Mouse (Mus musculus) liver, embryonic 14.5 days (tissue): ENCODE data around the gene Spag16. TPM values are rescaled to one million over a fixed set of nuclear protein-coding genes. Genes with fewer than 3 reads are reported as not detected.

Experiments
- ATAC-seq: fragments of 200-750 bp; cut with Nextera tagmentation; 2 replicates; pipeline ENCODE4 v1.8.0; 2017; ENCODE audit warnings: moderate number of reproducible peaks, mild to moderate bottlenecking, moderate library complexity; ENCODE audit not compliant: insufficient read depth
- DNase-seq, 3 experiments: peaks; one replicate each; pipeline ENCODE4 v3.0.0-alpha.2; 2012 to 2013; ENCODE audit warnings: low read depth in 3 of 3, low spot score in 3 of 3
- H3K27ac ChIP-seq: fragments of 300-500 bp; sonication (generic); 2 replicates; pipeline ENCODE4 v1.5.1; 2014; ENCODE audit warnings: moderate library complexity, mild to moderate bottlenecking, control low read depth, inconsistent platforms
- H3K27me3 ChIP-seq: fragments of 300-500 bp; sonication (generic); 2 replicates; pipeline ENCODE4 v1.6.1; 2014; ENCODE audit warnings: mild to moderate bottlenecking, low read length, moderate library complexity; ENCODE audit not compliant: control insufficient read depth, insufficient read depth
- H3K36me3 ChIP-seq: fragments of 300-500 bp; sonication (generic); replicated peaks from 2 replicates; pipeline ENCODE4 v1.6.1; 2014; ENCODE audit warnings: low read depth; ENCODE audit not compliant: control insufficient read depth, insufficient read depth
- H3K4me1 ChIP-seq, 2 experiments: fragments of 200-500 bp in 1 of 2; fragments of 300-500 bp in 1 of 2; sonication (generic) in 1 of 2; replicated peaks; 2 replicates each; pipeline ENCODE4 v1.6.1; 2012 to 2014; ENCODE audit warnings: antibody characterized with exemption in 1 of 2, inconsistent platforms in 1 of 2, low read length in 1 of 2; ENCODE audit not compliant: control insufficient read depth in 2 of 2, insufficient read depth in 2 of 2
- H3K4me2 ChIP-seq: fragments of 300-500 bp; sonication (generic); 2 replicates; pipeline ENCODE4 v1.6.1; 2014; ENCODE audit warnings: low read depth, mild to moderate bottlenecking, control low read depth, moderate library complexity
- H3K4me3 ChIP-seq, 2 experiments: fragments of 200-500 bp in 1 of 2; fragments of 300-500 bp in 1 of 2; sonication (generic) in 1 of 2; 2 replicates each; pipeline ENCODE4 v1.5.1; 2012 to 2014; ENCODE audit warnings: low read depth in 2 of 2, low read length in 2 of 2, mild to moderate bottlenecking in 2 of 2, control low read depth in 1 of 2, inconsistent platforms in 1 of 2, moderate library complexity in 1 of 2; ENCODE audit not compliant: insufficient read depth in 1 of 2
- H3K9ac ChIP-seq: fragments of 300-500 bp; sonication (generic); replicated peaks from 2 replicates; pipeline ENCODE4 v1.6.1; 2014; ENCODE audit warnings: mild to moderate bottlenecking, control low read depth, moderate library complexity
- H3K9me3 ChIP-seq: fragments of 300-500 bp; sonication (generic); 2 replicates; pipeline ENCODE4 v1.6.1; 2016; ENCODE audit warnings: low read length, mixed read lengths; ENCODE audit not compliant: control insufficient read depth
- CTCF ChIP-seq: IDR thresholded peaks from 2 replicates; pipeline ENCODE4 v1.5.1; 2016; ENCODE audit warnings: antibody characterized with exemption, low read depth, control low read depth
- EP300 ChIP-seq: IDR thresholded peaks from 2 replicates; pipeline ENCODE4 v1.6.1; 2016; ENCODE audit warnings: antibody characterized with exemption, low read depth
- WGBS: fragments of 180-500 bp; shearing (Covaris S2); extraction: QIAGEN DNeasy Blood & Tissue Kit; methylation state at CpG from one replicate; pipeline ENCODE4 v1.1.7; 2014; ENCODE audit not compliant: insufficient replicate concordance; 5-methylcytosine and 5-hydroxymethylcytosine counted together
- polyA plus RNA-seq, 2 experiments: library from polyadenylated mRNA; depleted of rRNA in 1 of 2; stranded (reverse) in 1 of 2; unstranded in 1 of 2; fragments of >200 nt; fragmentation: Nextera tagmentation in 1 of 2; extraction: Ambion mirVana in 1 of 2; gene quantifications; 2 replicates each; pipeline versions ENCODE4 v1.2.1 to v1.2.3; 2012 to 2014

Spag16 gene
- polyA plus RNA-seq, 2 experiments = not detected

DNA sequence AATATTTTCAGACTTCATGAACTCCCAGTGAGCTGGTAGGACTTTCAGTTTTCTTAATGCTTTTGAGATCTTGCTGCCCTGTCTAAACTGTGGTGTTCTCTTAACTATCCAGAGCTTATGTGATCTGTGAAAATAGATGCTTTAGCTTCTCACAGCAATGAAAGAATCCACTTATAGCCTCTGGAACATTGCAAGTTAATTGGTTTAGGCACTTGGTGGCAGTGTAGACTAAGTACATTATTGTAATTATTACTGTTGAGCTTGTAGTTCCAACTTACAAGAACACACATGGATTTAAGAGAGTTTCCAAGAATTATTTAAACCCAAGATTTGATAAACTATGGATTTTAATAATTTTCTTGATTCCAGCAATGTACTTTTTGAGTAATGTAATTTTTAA, 170.1 kb downstream of the Spag16 start:
- no peaks in the 10 kb centered on the region for H3K9me3 ChIP-seq
- TF ChIP-seq EP300 (no peak), CTCF (no peak)
- no peak for ATAC-seq
- H3K4me1 ChIP-seq = no peaks in the 10 kb centered on the region
- H3K4me2 ChIP-seq = no peak overlapping the region
- no peak overlapping the region for H3K27ac ChIP-seq
- no peak overlapping the region for H3K9ac ChIP-seq
- H3K27me3 ChIP-seq = no peaks in the 10 kb centered on the region
- H3K36me3 ChIP-seq = no peaks in the 10 kb centered on the region
- DNase-seq = no peak
- H3K4me3 ChIP-seq = no peak overlapping the region

DNA sequence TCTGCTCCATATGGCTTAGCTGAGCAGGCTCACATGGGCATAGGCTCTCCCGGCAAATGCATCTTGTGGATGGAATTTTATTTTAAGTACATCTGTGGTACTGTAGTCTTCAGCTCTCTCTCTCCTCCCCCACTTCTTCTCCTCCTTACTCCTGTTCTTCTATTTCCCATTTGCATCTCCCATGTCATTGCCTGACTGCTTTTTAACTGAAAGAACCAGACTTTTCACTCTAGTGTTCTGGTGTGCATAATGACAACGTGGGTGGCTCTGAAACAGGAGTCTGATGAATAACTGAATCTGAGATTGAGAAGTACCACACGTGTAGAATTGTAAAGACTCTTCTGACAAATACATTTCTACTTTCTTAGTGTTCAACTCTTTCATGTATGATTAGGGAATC, 186.2 kb downstream of the Spag16 start:
- H3K36me3 ChIP-seq = no peaks in the 10 kb centered on the region
- no peaks in the 10 kb centered on the region for H3K9me3 ChIP-seq
- H3K4me2 ChIP-seq = no peak overlapping the region
- no peaks in the 10 kb centered on the region for H3K27me3 ChIP-seq
- H3K4me3 ChIP-seq = no peak overlapping the region
- no peak overlapping the region for H3K9ac ChIP-seq
- no peaks in the 10 kb centered on the region for H3K4me1 ChIP-seq
- TF ChIP-seq EP300 (no peak), CTCF (no peak)
- ATAC-seq (no peak), DNase-seq (no peak)
- no peak overlapping the region for H3K27ac ChIP-seq
- 55% methylated on average over 3 of the region's 3 CpGs for WGBS

DNA sequence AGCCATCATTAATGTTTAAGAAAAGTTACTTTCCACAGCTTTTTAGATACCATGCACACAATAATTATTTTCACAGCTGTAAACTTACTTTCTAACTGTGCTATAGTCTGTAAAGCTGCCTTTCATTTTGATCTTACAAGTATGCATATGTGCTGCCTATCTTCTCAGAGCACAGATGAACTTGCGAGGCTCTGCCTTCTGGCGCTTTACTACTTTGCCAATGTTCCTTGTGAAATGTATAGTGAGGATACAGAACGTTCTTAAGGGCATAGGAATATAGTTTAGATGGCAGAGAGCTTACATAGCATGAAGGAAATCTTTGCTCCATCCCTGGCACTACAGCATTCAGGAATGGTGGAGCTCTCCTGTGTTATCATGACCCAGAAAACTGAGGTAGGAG, 210.6 kb downstream of the Spag16 start:
- no peaks in the 10 kb centered on the region for H3K4me1 ChIP-seq
- no peak overlapping the region for H3K9ac ChIP-seq
- TF ChIP-seq EP300 (no peak), CTCF (no peak)
- WGBS = 57% methylated on average over 3 of the region's 3 CpGs
- no peaks in the 10 kb centered on the region for H3K36me3 ChIP-seq
- H3K9me3 ChIP-seq = no peaks in the 10 kb centered on the region
- ATAC-seq (no peak), DNase-seq (no peak)
- H3K4me3 ChIP-seq = no peak overlapping the region
- no peak overlapping the region for H3K27ac ChIP-seq
- no peaks in the 10 kb centered on the region for H3K27me3 ChIP-seq
- no peak overlapping the region for H3K4me2 ChIP-seq

DNA sequence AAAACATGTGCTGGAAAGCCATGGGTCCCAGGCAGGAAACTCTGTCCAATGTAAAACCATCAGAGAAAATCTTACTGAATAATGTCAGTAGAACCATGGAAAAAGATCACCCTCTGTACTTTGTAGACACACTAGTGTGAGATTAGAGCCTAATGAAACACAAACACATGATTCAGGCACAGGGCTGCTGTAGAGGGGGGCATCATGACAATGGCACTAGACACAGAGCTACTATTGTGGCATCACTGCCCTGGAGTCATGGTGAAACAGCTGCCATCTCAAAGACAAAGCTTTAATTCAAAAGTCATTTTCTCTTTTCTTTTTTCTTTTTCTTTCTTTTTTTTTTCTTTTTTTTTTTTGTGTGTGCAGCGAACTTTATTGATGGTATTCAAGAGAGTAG, 240.6 kb downstream of the Spag16 start:
- 20% methylated on average over 1 of the region's 1 CpGs for WGBS
- H3K27ac ChIP-seq = no peak overlapping the region
- no peaks in the 10 kb centered on the region for H3K36me3 ChIP-seq
- no peak overlapping the region for H3K4me2 ChIP-seq
- no peak for DNase-seq
- ATAC-seq = no peak
- no peaks in the 10 kb centered on the region for H3K4me1 ChIP-seq
- no peaks in the 10 kb centered on the region for H3K27me3 ChIP-seq
- H3K4me3 ChIP-seq = no peak overlapping the region
- no peaks in the 10 kb centered on the region for H3K9me3 ChIP-seq
- TF ChIP-seq EP300 (no peak), CTCF (no peak)
- H3K9ac ChIP-seq = no peak overlapping the region

DNA sequence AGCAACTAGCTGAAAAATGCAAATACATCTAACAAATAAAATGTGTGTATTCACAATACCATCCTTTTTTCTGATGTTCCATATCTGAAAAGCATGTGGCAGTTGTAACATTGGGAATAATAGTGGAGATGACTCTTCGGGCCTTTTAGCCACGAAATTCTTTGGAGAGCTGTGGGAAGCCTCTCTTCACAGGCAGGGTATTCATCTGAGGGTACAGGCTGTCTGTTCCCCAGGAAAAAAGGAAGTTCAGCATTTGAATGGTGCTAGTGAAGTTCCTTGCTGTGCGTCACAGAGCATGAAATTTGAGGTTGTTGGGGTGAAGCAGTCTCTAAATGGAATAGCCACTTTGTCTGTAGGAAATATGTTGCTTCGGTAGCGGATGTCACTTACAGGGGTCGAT, 246.7 kb downstream of the Spag16 start:
- H3K9ac ChIP-seq = no peak overlapping the region
- no peaks in the 10 kb centered on the region for H3K9me3 ChIP-seq
- ATAC-seq (no peak), DNase-seq (no peak)
- H3K36me3 ChIP-seq = no peaks in the 10 kb centered on the region
- no peak overlapping the region for H3K4me2 ChIP-seq
- no peak overlapping the region for H3K27ac ChIP-seq
- no peak for TF ChIP-seq EP300
- TF ChIP-seq CTCF = no peak
- H3K4me1 ChIP-seq = no peaks in the 10 kb centered on the region
- WGBS = 46% methylated on average over 6 of the region's 6 CpGs
- no peaks in the 10 kb centered on the region for H3K27me3 ChIP-seq
- H3K4me3 ChIP-seq = no peak overlapping the region

DNA sequence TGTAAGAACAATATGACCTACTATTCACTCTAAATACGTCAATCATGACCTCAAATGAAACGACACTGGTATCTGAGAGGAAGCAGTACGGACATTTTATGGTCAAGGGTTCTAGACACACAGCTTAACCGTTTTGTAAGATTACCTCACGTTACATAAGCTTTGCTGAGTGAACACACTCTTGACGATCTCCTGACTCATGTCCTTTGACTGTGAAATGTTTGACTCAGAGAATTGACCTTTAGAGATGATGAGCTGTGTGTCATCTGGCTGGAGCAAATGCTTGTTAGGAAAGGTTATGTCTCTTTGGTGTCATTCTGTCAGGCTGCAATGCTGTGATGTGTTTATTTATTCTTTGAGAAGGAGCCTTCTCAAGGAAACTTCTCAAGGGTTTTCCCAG, 252.0 kb downstream of the Spag16 start:
- 50% methylated on average over 6 of the region's 6 CpGs for WGBS
- Histone ChIP-seq H3K4me1 (no peaks in the 10 kb centered on the region), H3K36me3 (no peaks in the 10 kb centered on the region), H3K9me3 (no peaks in the 10 kb centered on the region), H3K9ac (no peak overlapping the region), H3K27ac (no peak overlapping the region), H3K4me2 (no peak overlapping the region), H3K27me3 (no peaks in the 10 kb centered on the region), H3K4me3 (no peak overlapping the region)
- ATAC-seq = no peak
- no peak for DNase-seq
- no peak for TF ChIP-seq EP300
- no peak for TF ChIP-seq CTCF
